Mouse (Mus musculus): Measurements from ENCODE around the gene Mpzl1.

Mpzl1 gene

GRCm38 (mm10) chr1:165614793-165615192 lies 19.5 kb downstream of the Mpzl1 start:
- no peak for DNase-seq (ENCODE audit: low read depth)

GRCm38 (mm10) chr1:165613926-165614325 lies 20.4 kb downstream of the Mpzl1 start:
- DNase-seq (ENCODE audit: low read depth) = no peak

GRCm38 (mm10) chr1:165612714-165613113 lies 21.6 kb downstream of the Mpzl1 start:
- DNase-seq (ENCODE audit: low read depth) = peak; percentile 47

GRCm38 (mm10) chr1:165610321-165610999 lies 23.9 kb downstream of the Mpzl1 start:
- DNase-seq (ENCODE audit: low read depth) = peak; percentile 24

- DNase-seq (ENCODE audit: low read depth) = no peak
These were observed 24.6 kb downstream of the Mpzl1 start for GRCm38 (mm10) chr1:165609495-165610320.

- DNase-seq (ENCODE audit: low read depth) = no peak
These were observed 25.4 kb downstream of the Mpzl1 start for GRCm38 (mm10) chr1:165608904-165609303.

- no peak for DNase-seq (ENCODE audit: low read depth)
These were observed 28.6 kb downstream of the Mpzl1 start for GRCm38 (mm10) chr1:165605774-165606173.

GRCm38 (mm10) chr1:165605108-165605507 lies 29.2 kb downstream of the Mpzl1 start:
- DNase-seq (ENCODE audit: low read depth) = no peak

- DNase-seq (ENCODE audit: low read depth) = no peak
These were observed 30.1 kb downstream of the Mpzl1 start for GRCm38 (mm10) chr1:165604203-165604602.

- DNase-seq (ENCODE audit: low read depth) = peak; percentile 55
These were observed 31.1 kb downstream of the Mpzl1 start for GRCm38 (mm10) chr1:165603218-165603617.

- DNase-seq (ENCODE audit: low read depth) = no peak
These were observed 32.5 kb downstream of the Mpzl1 start for GRCm38 (mm10) chr1:165601775-165602280.

- no peak for DNase-seq (ENCODE audit: low read depth)
These were observed 39.5 kb downstream of the Mpzl1 start for GRCm38 (mm10) chr1:165594699-165595421.

GRCm38 (mm10) chr1:165592295-165593082 lies 41.8 kb downstream of the Mpzl1 start:
- no peak for DNase-seq (ENCODE audit: low read depth)

- no peak for DNase-seq (ENCODE audit: low read depth)
These were observed 43.6 kb downstream of the Mpzl1 start for GRCm38 (mm10) chr1:165590760-165591159.

GRCm38 (mm10) chr1:165589280-165590048 lies 44.9 kb downstream of the Mpzl1 start:
- no peak for DNase-seq (ENCODE audit: low read depth)

- DNase-seq (ENCODE audit: low read depth) = no peak
These were observed 46.5 kb downstream of the Mpzl1 start for GRCm38 (mm10) chr1:165587845-165588244.

- peak; percentile 28 for DNase-seq (ENCODE audit: low read depth)
These were observed 48.0 kb downstream of the Mpzl1 start for GRCm38 (mm10) chr1:165586366-165586765.

- no peak for DNase-seq (ENCODE audit: low read depth)
These were observed 48.8 kb downstream of the Mpzl1 start for GRCm38 (mm10) chr1:165585389-165586104.

GRCm38 (mm10) chr1:165583529-165584184 lies 50.7 kb downstream of the Mpzl1 start:
- peak; percentile 91 for DNase-seq (ENCODE audit: low read depth)

GRCm38 (mm10) chr1:165581255-165581654 lies 53.1 kb downstream of the Mpzl1 start:
- peak; percentile 12 for DNase-seq (ENCODE audit: low read depth)

All from 416B (cell line).